Comparison of ENCODE assay signal across 33 mouse cellular contexts in the genomic region with DNA sequence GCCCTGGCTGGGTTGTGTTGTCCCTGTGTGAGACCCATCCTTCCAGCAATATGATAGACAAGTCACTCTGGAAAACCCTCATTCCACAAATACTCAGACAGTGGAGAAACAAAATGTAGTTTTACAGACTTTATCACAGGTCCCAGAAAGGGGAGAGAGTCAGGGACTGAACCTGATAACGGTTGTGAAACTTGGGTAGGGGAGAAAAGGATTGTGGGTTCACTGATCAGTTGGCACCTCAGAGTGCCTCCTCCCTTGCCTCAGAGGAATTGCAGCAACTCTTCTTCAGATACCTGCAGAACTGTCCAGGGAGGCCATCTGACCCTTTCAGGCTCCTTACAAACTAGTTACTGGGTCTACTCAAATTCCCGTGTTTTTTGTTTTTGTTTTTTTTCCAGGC. TPM values are rescaled to one million over a fixed set of nuclear protein-coding genes. Genes with fewer than 3 reads are reported as not detected.
A peak's percentile ranks its signal among the peaks of the same experiment; 100 is the strongest.
DNase-seq lines count a peak whose midpoint lies in the region; ATAC-seq and TF ChIP-seq lines count a peak whose summit lies in the region.
"Had no signal": no experiment of that assay in that cellular context is flagged by ENCODE, and none has a peak within 500 bp of the region (broad histone marks: within the 10 kb centered on the region; RNA-seq: fewer than 3 reads in every experiment).

No protein-coding gene starts in this region.

- H3K9me3 ChIP-seq in liver, embryonic 12.5 days (replicated peaks): no peaks in the 10 kb centered on the region
- no peaks in the 10 kb centered on the region for H3K9me3 ChIP-seq in liver, postnatal 0 days (ENCODE audit: low read length)
- H3K9me3 ChIP-seq: embryonic facial prominence, embryonic 12.5 days; embryonic facial prominence, embryonic 15.5 days; G1E; heart, embryonic 12.5 days; heart, embryonic 15.5 days; hindbrain, embryonic 10.5 days; hindbrain, embryonic 13.5 days had no signal

- H3K27ac ChIP-seq in liver, embryonic 12.5 days: peak overlapping the region; percentile 70
- H3K27ac ChIP-seq in liver, postnatal 0 days (ENCODE audit: low read depth): no peak overlapping the region
- no peak overlapping the region for H3K27ac ChIP-seq in left cerebral cortex, adult 2 months
- H3K27ac ChIP-seq: embryonic facial prominence, embryonic 12.5 days; embryonic facial prominence, embryonic 15.5 days; gastrocnemius, adult 2 months; heart, embryonic 15.5 days; hindbrain, embryonic 10.5 days; hindbrain, embryonic 13.5 days had no signal

- no peak overlapping the region for H3K4me3 ChIP-seq in liver, embryonic 12.5 days
- H3K4me3 ChIP-seq in liver, postnatal 0 days (ENCODE audit: low read depth, low read length): no peak overlapping the region
- no peak overlapping the region for H3K4me3 ChIP-seq in left cerebral cortex, adult 2 months
- H3K4me3 ChIP-seq: embryonic facial prominence, embryonic 12.5 days; embryonic facial prominence, embryonic 15.5 days; gastrocnemius, adult 2 months; heart, embryonic 12.5 days; heart, embryonic 15.5 days; hindbrain, embryonic 10.5 days; hindbrain, embryonic 13.5 days had no signal

- no peaks in the 10 kb centered on the region for H3K27me3 ChIP-seq in liver, embryonic 12.5 days (replicated peaks)
- no peaks in the 10 kb centered on the region for H3K27me3 ChIP-seq in liver, postnatal 0 days (ENCODE audit: insufficient read depth, low read length)
- H3K27me3 ChIP-seq: CH12.LX; embryonic facial prominence, embryonic 15.5 days had no signal

- H3K4me2 ChIP-seq in liver, embryonic 12.5 days: peak overlapping the region; percentile 27; the same call in 1 of the 2 replicates
- H3K4me2 ChIP-seq in liver, postnatal 0 days (ENCODE audit: low read depth, low read length): no peak overlapping the region
- H3K4me2 ChIP-seq: embryonic facial prominence, embryonic 12.5 days; embryonic facial prominence, embryonic 15.5 days; heart, embryonic 12.5 days; heart, embryonic 15.5 days; hindbrain, embryonic 13.5 days had no signal

- TF ChIP-seq CTCF in liver, postnatal 0 days (IDR thresholded peaks at IDR 0.05; ENCODE audit: low read depth): no peak
- TF ChIP-seq CTCF in left cerebral cortex, adult 2 months (IDR thresholded peaks at IDR 0.05): no peak

- no peak for TF ChIP-seq EP300 in liver, postnatal 0 days (IDR thresholded peaks at IDR 0.05; ENCODE audit: low read depth)

- WGBS in liver, embryonic 12.5 days (ENCODE audit: insufficient replicate concordance): 30% methylated on average over 2 of the region's 2 CpGs
- WGBS in liver, postnatal 0 days (ENCODE audit: insufficient replicate concordance): 43% methylated on average over 2 of the region's 2 CpGs

- intact Hi-C loops in left cerebral cortex, adult 2 months (cut with DNase I): no loop called here

- ATAC-seq in liver, embryonic 12.5 days: peak; percentile 48; the same call in 1 of the 2 replicates
- no peak; the same call in 1 of the 2 replicates for ATAC-seq in liver, postnatal 0 days
- ATAC-seq in megakaryocyte progenitor cell, adult 5-6 weeks (replicated peaks; ENCODE audit: poor library complexity): peak; percentile 56
- ATAC-seq: activated CD4-positive, CD25-positive, alpha-beta regulatory T cell, adult 4 months; forebrain, embryonic 14.5 days; forebrain, postnatal 0 days; hindbrain, embryonic 16.5 days; inflammation-experienced regulatory T-cells, adult 6 months had no signal

- no peak for DNase-seq in liver, postnatal 0 days
- DNase-seq in MEL-GATA-1-ER (ENCODE audit: extremely low read depth, low read depth): peak; percentile 30
- peak; percentile 44 for DNase-seq in induced T-regulatory cell, adult 2 months (ENCODE audit: low read depth)
- DNase-seq in layer of hippocampus, postnatal 25 days (ENCODE audit: extremely low spot score in 1 of 2, low spot score in 1 of 2): no peak
- DNase-seq in heart, adult 11 months: no peak
- no peak for DNase-seq in left cerebral cortex, adult 2 months (ENCODE audit: extremely low spot score in 1 of 2, low spot score in 2 of 2)
- DNase-seq: adrenal gland, adult 8-10 months; adrenal gland, postnatal 36 days; B cell, adult 2 months; cerebellum, adult 11 months; cerebellum, adult 2 months; cerebellum, adult 9-11 months; cerebellum, postnatal 25 days; forebrain, postnatal 0 days; gastrocnemius, adult 2 months; gastrocnemius, postnatal 14 days; heart, adult 18-20 months; heart, postnatal 10 days; heart, postnatal 36 days had no signal

- H3K4me1 ChIP-seq in liver, embryonic 12.5 days: peaks cover 76% of the 10 kb centered on the region
- H3K4me1 ChIP-seq in liver, postnatal 0 days (ENCODE audit: insufficient read depth): peaks cover 9% of the 10 kb centered on the region
- H3K4me1 ChIP-seq: embryonic facial prominence, embryonic 15.5 days had no signal

- H3K36me3 ChIP-seq in liver, embryonic 12.5 days: no peaks in the 10 kb centered on the region
- no peaks in the 10 kb centered on the region for H3K36me3 ChIP-seq in liver, postnatal 0 days (replicated peaks; ENCODE audit: insufficient read depth, low read length)
- H3K36me3 ChIP-seq: embryonic facial prominence, embryonic 12.5 days; embryonic facial prominence, embryonic 15.5 days; G1E; heart, embryonic 12.5 days; heart, embryonic 15.5 days; hindbrain, embryonic 10.5 days; hindbrain, embryonic 13.5 days had no signal

- H3K9ac ChIP-seq in liver, embryonic 12.5 days: no peak overlapping the region
- no peak overlapping the region for H3K9ac ChIP-seq in liver, postnatal 0 days (replicated peaks)
- H3K9ac ChIP-seq: embryonic facial prominence, embryonic 12.5 days; embryonic facial prominence, embryonic 15.5 days; forebrain, postnatal 0 days; heart, embryonic 12.5 days; heart, embryonic 15.5 days; hindbrain, embryonic 13.5 days had no signal

RNA-seq across cellular contexts. Expression of a gene that starts 17.5 kb away (rescaled TPM):
- 0.57 and 0.62 TPM in 2 replicates for polyA plus RNA-seq in liver, embryonic 12.5 days (2016; fragmentation: Nextera tagmentation; extraction: Ambion mirVana)
- 0.75 and 0.83 TPM in 2 replicates for polyA plus RNA-seq in liver, postnatal 0 days (2015; fragmentation: Nextera tagmentation; extraction: Ambion mirVana)
- total RNA-seq in megakaryocyte progenitor cell, adult 5-6 weeks (2015): 5.8 and 6.1 TPM in 2 replicates
- total RNA-seq in megakaryocyte progenitor cell, adult 5-6 weeks (2017): 6.3 and 8.2 TPM in 2 replicates
- 1 to 10 TPM; 1.8 to 3.6 TPM for total RNA-seq in layer of hippocampus, postnatal 25 days (2021)
- 1 to 10 TPM; 3.4 to 4.8 TPM for total RNA-seq in left cerebral cortex, adult 2 months (2021)
- polyA plus RNA-seq: G1E had no signal

RNA-seq across cellular contexts. Expression of a gene that starts 30.5 kb away (rescaled TPM):
- polyA plus RNA-seq in liver, embryonic 12.5 days (2016; fragmentation: Nextera tagmentation; extraction: Ambion mirVana): 4.9 and 5.2 TPM in 2 replicates
- 1.7 and 2.2 TPM in 2 replicates for polyA plus RNA-seq in liver, postnatal 0 days (2015; fragmentation: Nextera tagmentation; extraction: Ambion mirVana)
- total RNA-seq in megakaryocyte progenitor cell, adult 5-6 weeks (2015): 42.3 and 51.4 TPM in 2 replicates
- 24.4 and 25.7 TPM in 2 replicates for total RNA-seq in megakaryocyte progenitor cell, adult 5-6 weeks (2017)
- total RNA-seq in layer of hippocampus, postnatal 25 days (2021): 10 to 100 TPM; 17.3 to 18.6 TPM
- total RNA-seq in left cerebral cortex, adult 2 months (2021): 10 to 100 TPM; 24.4 to 28.2 TPM

Comparison
In these comparisons a context has a peak if more than half of its experiments do, and no peak if none do; other contexts are left out.
1. DNase-seq: peak in MEL-GATA-1-ER (single experiment) and induced T-regulatory cell, adult 2 months (single experiment); none in liver, postnatal 0 days (single experiment), layer of hippocampus, postnatal 25 days (0 of 2), heart, adult 11 months (single experiment) and left cerebral cortex, adult 2 months (0 of 2).